Mouse (Mus musculus): Measurements from ENCODE around the gene Prdx2. TPM values are rescaled to one million over a fixed set of nuclear protein-coding genes. Genes with fewer than 3 reads are reported as not detected.

The Prdx2 gene
- total and polyA plus RNA-seq, 3 experiments = 464 to 662 (median 591) TPM

- Histone ChIP-seq H3K4me1 (ENCODE audit: control insufficient read depth, insufficient read depth, low read length) (no peaks in the 10 kb centered on the region), H3K36me3 (ENCODE audit: control insufficient read depth, insufficient read depth, low read length) (no peaks in the 10 kb centered on the region), H3K27me3 (ENCODE audit: control insufficient read depth, insufficient read depth, low read length) (peaks cover 31% of the 10 kb centered on the region), H3K9ac (ENCODE audit: low read depth, low read length) (no peak within 1 kb of the TSS), H3K79me2 (replicated peaks; ENCODE audit: control insufficient read depth, insufficient read depth, low read length) (no peaks in the 10 kb centered on the region), H3K27ac (no peak within 1 kb of the TSS), H3K4me3 (no peak within 1 kb of the TSS)
- TF ChIP-seq CTCF (IDR thresholded peaks at IDR 0.05) (peak; percentile 78), POLR2A (IDR thresholded peaks at IDR 0.05; ENCODE audit: insufficient read depth, low read depth, low read length) (no peak)
- intact Hi-C loops (cut with DNase I) = no loop called here
- DNase-seq = peak; percentile 48 to 66
- 2% methylated on average over 48 of the region's 50 CpGs for WGBS
These were observed 32.3 kb upstream of the Prdx2 start, which contains the start of gene Mast1 for GRCm38 (mm10) chr8:84936962-84937546. Mast1 (minus strand) TSS chr8:84937359.

- Histone ChIP-seq H3K9ac (ENCODE audit: low read depth, low read length) (no peak overlapping the region), H3K27ac (no peak overlapping the region), H3K36me3 (ENCODE audit: control insufficient read depth, insufficient read depth, low read length) (no peaks in the 10 kb centered on the region), H3K27me3 (ENCODE audit: control insufficient read depth, insufficient read depth, low read length) (peaks cover 31% of the 10 kb centered on the region), H3K4me1 (ENCODE audit: control insufficient read depth, insufficient read depth, low read length) (no peaks in the 10 kb centered on the region), H3K79me2 (replicated peaks; ENCODE audit: control insufficient read depth, insufficient read depth, low read length) (no peaks in the 10 kb centered on the region), H3K4me3 (no peak overlapping the region)
- no peak for DNase-seq
- intact Hi-C loops (cut with DNase I) = no loop called here
- 65% methylated on average over 13 of the region's 13 CpGs for WGBS
- TF ChIP-seq EP300 (IDR thresholded peaks at IDR 0.05; ENCODE audit: insufficient read depth, low read depth, low read length) (no peak), CTCF (IDR thresholded peaks at IDR 0.05) (no peak), POLR2A (IDR thresholded peaks at IDR 0.05; ENCODE audit: insufficient read depth, low read depth, low read length) (no peak)
These were observed 31.5 kb upstream of the Prdx2 start for GRCm38 (mm10) chr8:84937620-84938485.

DNA sequence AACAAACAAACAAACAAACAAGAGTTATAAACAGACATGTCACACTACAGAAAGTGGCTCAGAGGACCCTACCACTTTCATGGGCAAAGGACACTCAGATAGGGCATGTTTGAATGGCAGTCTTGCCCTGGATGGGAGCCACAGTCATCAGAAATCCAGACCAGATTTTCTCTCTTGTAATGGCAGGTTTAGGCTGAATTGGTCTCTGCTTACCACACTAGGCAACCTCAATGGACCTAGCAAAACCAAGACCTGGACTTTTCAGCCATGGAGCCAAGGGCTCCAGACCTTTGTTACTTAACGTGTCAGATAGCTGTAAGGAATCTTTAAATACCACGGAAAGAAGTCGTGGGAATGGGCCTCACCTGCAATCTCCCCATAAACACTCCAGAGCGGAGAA lies 25.7 kb upstream of the Prdx2 start:
- no peaks in the 10 kb centered on the region for H3K36me3 ChIP-seq (ENCODE audit: control insufficient read depth, insufficient read depth, low read length)
- intact Hi-C loops (cut with DNase I) = no loop called here
- no peaks in the 10 kb centered on the region for H3K79me2 ChIP-seq (replicated peaks; ENCODE audit: control insufficient read depth, insufficient read depth, low read length)
- H3K27ac ChIP-seq = no peak overlapping the region
- 25% methylated on average over 4 of the region's 4 CpGs for WGBS
- H3K4me1 ChIP-seq (ENCODE audit: control insufficient read depth, insufficient read depth, low read length) = no peaks in the 10 kb centered on the region; the same call in 1 of the 2 replicates
- H3K27me3 ChIP-seq (ENCODE audit: control insufficient read depth, insufficient read depth, low read length) = peaks cover 8% of the 10 kb centered on the region
- DNase-seq = no peak
- H3K9ac ChIP-seq (ENCODE audit: low read depth, low read length) = no peak overlapping the region
- no peak for TF ChIP-seq EP300 (IDR thresholded peaks at IDR 0.05; ENCODE audit: insufficient read depth, low read depth, low read length)
- TF ChIP-seq CTCF (IDR thresholded peaks at IDR 0.05) = no peak
- H3K4me3 ChIP-seq = no peak overlapping the region

- 5% methylated on average over 26 of the region's 26 CpGs for WGBS
- Histone ChIP-seq H3K36me3 (ENCODE audit: control insufficient read depth, insufficient read depth, low read length) (no peaks in the 10 kb centered on the region), H3K27ac (no peak overlapping the region), H3K4me3 (no peak overlapping the region), H3K27me3 (ENCODE audit: control insufficient read depth, insufficient read depth, low read length) (peaks cover 8% of the 10 kb centered on the region), H3K79me2 (replicated peaks; ENCODE audit: control insufficient read depth, insufficient read depth, low read length) (no peaks in the 10 kb centered on the region), H3K4me1 (ENCODE audit: control insufficient read depth, insufficient read depth, low read length) (no peaks in the 10 kb centered on the region; the same call in 1 of the 2 replicates), H3K9ac (ENCODE audit: low read depth, low read length) (no peak overlapping the region)
- DNase-seq = peak in 1 of 2 experiments; percentile 36
- TF ChIP-seq POLR2A (IDR thresholded peaks at IDR 0.05; ENCODE audit: insufficient read depth, low read depth, low read length) (no peak), CTCF (IDR thresholded peaks at IDR 0.05) (no peak), EP300 (IDR thresholded peaks at IDR 0.05; ENCODE audit: insufficient read depth, low read depth, low read length) (no peak)
- intact Hi-C loops (cut with DNase I) = no loop called here
These were observed 24.8 kb upstream of the Prdx2 start for GRCm38 (mm10) chr8:84944478-84945160.

GRCm38 (mm10) chr8:84945235-84945632 lies 24.2 kb upstream of the Prdx2 start:
- WGBS = 8% methylated on average over 11 of the region's 11 CpGs

More at GRCm38 (mm10) chr8:84945235-84945632, 24.2 kb upstream of the Prdx2 start:
- DNase-seq = no peak
- intact Hi-C loops (cut with DNase I) = no loop called here
- Histone ChIP-seq H3K27me3 (ENCODE audit: control insufficient read depth, insufficient read depth, low read length) (peaks cover 8% of the 10 kb centered on the region), H3K36me3 (ENCODE audit: control insufficient read depth, insufficient read depth, low read length) (no peaks in the 10 kb centered on the region), H3K9ac (ENCODE audit: low read depth, low read length) (no peak overlapping the region), H3K27ac (no peak overlapping the region), H3K4me3 (no peak overlapping the region), H3K79me2 (replicated peaks; ENCODE audit: control insufficient read depth, insufficient read depth, low read length) (no peaks in the 10 kb centered on the region), H3K4me1 (ENCODE audit: control insufficient read depth, insufficient read depth, low read length) (no peaks in the 10 kb centered on the region; the same call in 1 of the 2 replicates)
- TF ChIP-seq CTCF (IDR thresholded peaks at IDR 0.05) (no peak), POLR2A (IDR thresholded peaks at IDR 0.05; ENCODE audit: insufficient read depth, low read depth, low read length) (no peak), EP300 (IDR thresholded peaks at IDR 0.05; ENCODE audit: insufficient read depth, low read depth, low read length) (no peak)
